Mouse (Mus musculus) thymus, postnatal 25 days (tissue): ENCODE measurements around the gene Olfr1271.
"Not testable (repeated sequence)": the region's sequence is repeated elsewhere in the genome, so short reads cannot be mapped to it uniquely, and the experiment has no call there.

Source experiments
- DNase-seq: peaks from one replicate; pipeline ENCODE4 v3.0.0; 2022

The Olfr1271 gene

GRCm38 (mm10) chr2:90270932-90271331 is at the start of gene Olfr1271:
TSS of gene Olfr1271 (minus strand) at chr2:90271032.
- no peak for DNase-seq

GRCm38 (mm10) chr2:90292741-90293140 is 21.9 kb upstream of the Olfr1271 start, which contains the start of gene Olfr1272:
TSS of gene Olfr1272 (minus strand) at chr2:90292841.
- no peak for DNase-seq

- no peak for DNase-seq
These were observed 13.3 kb downstream of the Olfr1271 start, which contains the start of gene Olfr142 for GRCm38 (mm10) chr2:90257492-90257891. TSS of gene Olfr142 (minus strand) at chr2:90257592.

- DNase-seq: not testable (repeated sequence)
These were observed 46.4 kb downstream of the Olfr1271 start, which contains the start of gene Olfr1506 for GRCm38 (mm10) chr2:90224393-90224792. TSS of gene Olfr1506 (minus strand) at chr2:90224493.
